Mouse (Mus musculus) mammary gland, adult 2 months (tissue): Measurements from ENCODE around the gene Cep68. TPM values are rescaled to one million over a fixed set of nuclear protein-coding genes. Genes with fewer than 3 reads are reported as not detected.

Experiments used
- polyA plus RNA-seq: library from polyadenylated mRNA; depleted of rRNA; stranded (reverse); fragments of >200 nt; gene quantifications from 2 replicates; pipeline ENCODE4 v1.2.3, GENCODE M21; 2012; ENCODE audit warnings: low replicate concordance; rRNA removed

The Cep68 gene
- polyA plus RNA-seq: 20.7 and 23.4 TPM in 2 replicates

DNA sequence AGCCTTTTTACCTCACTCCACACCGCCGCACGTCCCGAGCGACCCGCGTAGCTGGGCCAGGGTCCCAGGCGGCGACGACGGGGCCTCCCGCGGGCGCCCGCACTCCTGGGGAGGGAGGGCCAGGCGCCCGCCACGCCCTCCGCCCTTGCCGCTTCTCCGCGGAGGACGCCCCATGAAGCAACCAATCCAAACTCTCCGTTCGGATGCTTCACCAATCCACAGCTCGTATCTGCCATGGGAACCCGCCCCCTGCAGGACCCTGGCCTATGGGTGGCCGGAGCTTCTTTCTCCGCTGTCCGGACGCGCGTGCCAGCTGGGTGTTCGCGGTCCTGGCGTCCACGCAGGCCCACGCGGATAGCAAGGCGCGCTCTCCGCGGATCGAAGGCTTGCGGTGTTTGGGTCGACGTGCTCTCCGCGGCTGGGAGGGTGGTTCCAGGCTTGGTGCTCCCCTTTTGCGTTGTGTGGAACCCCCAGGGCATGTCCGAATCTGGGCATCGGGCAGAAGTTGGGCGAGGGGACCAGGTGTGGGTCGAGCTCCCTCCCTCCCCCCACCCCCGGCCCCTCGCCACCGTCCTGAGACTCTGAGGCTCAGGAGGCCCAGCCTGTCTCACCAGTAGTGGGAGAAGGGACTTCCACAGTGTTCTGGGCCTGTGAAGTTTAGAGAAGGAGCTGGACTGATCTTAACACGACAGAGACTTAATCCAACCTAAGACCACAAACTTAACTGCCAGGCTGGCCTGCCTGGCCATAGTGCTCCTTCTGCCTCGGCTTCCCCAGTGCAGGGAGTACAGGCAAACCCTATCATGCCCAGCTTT is at the start of gene Cep68:
Gene Cep68, minus strand, starts transcription at position 134 of the 815 bp plus-strand sequence.

DNA sequence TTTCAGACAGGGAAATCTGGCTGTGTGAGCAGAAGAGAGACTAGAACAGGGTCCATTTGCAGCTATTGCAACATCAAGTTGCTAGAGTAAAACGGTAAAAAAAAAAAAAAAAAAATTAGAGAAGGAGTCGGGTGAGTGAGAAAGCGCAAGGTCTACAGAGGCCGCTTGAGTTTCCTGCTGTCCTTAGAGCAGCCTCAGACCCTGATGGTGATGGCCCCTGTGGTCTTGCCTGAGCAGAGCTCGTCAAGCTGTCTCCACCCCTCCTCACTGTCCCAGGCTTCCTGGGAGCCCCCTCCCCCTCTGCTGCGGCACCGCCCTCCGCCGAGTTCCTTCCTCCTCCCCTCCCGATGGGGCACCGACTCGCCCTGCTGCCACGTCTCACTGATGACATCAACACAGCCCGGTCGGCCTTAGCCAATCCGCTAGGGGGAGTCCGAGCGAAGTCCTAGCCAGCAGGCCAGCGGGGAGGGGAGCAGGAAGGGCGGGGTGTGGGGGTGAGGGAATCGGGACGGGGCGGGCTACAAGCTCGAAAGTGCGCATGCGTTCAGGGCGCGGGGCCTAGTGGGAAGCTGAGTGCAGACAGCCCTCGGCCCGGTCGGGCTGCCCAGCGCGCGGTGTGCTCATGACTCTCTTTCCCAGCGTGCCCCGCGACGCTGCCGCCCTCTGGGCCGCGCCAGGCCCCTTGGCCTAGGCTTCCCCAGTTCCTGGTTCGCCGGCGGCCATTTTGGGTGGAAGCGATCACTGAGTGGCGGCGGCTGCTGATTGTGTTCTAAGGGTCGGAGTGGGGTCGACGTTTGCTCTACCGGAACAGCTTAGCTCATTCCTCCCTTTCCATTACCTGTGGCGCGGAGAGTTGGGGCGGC is 48.3 kb downstream of the Cep68 start, which contains the start of gene Rab1a:
Gene Rab1a, plus strand, starts transcription at position 720 of the 863 bp plus-strand sequence.

Other genes with a start within 250 kb of the Cep68 start
- gene Actr2, start 136.5 kb downstream of the Cep68 start, polyA plus RNA-seq: 17.0 and 28.8 TPM in 2 replicates
- 40.1 and 74.6 TPM in 2 replicates for gene Rab1a, start 48.0 kb downstream of the Cep68 start, polyA plus RNA-seq
- gene Slc1a4, start 83.3 kb upstream of the Cep68 start, polyA plus RNA-seq: 2.0 and 2.6 TPM in 2 replicates